Mouse (Mus musculus) G1E (cell line): ENCODE measurements around the gene Eif4b. TPM values are rescaled to one million over a fixed set of nuclear protein-coding genes. Genes with fewer than 3 reads are reported as not detected.
A peak's percentile ranks its signal among the peaks of the same experiment; 100 is the strongest.

Experiments used
- ATAC-seq: 2 replicates; pipeline ENCODE4 v1.8.0; 2016; ENCODE audit warnings: mild to moderate bottlenecking; ENCODE audit not compliant: insufficient number of reproducible peaks, poor library complexity, low FRiP score, severe bottlenecking; ENCODE audit errors: extremely low read depth
- DNase-seq: peaks from one replicate; pipeline ENCODE4 v3.0.0; 2012; ENCODE audit warnings: low spot score
- H3K27me3 ChIP-seq: 2 replicates; pipeline ENCODE4 v1.6.1; 2012; ENCODE audit warnings: mild to moderate bottlenecking, low read length, inconsistent platforms; ENCODE audit not compliant: insufficient read depth
- H3K36me3 ChIP-seq: replicated peaks from 2 replicates; pipeline ENCODE3; 2012; ENCODE audit warnings: mild to moderate bottlenecking, inconsistent platforms
- H3K4me1 ChIP-seq: 2 replicates; pipeline ENCODE4 v1.6.1; 2012; ENCODE audit warnings: low read depth, low read length, inconsistent platforms, mixed read lengths; ENCODE audit not compliant: insufficient read depth
- H3K4me3 ChIP-seq: 2 replicates; pipeline ENCODE4 v1.5.1; 2012; ENCODE audit warnings: low read depth, mild to moderate bottlenecking, inconsistent platforms, low read length, moderate library complexity, mixed read lengths
- H3K9me3 ChIP-seq: replicated peaks from 2 replicates; pipeline ENCODE4 v1.6.1; 2012; ENCODE audit warnings: inconsistent platforms
- CTCF ChIP-seq: IDR thresholded peaks from 2 replicates; pipeline ENCODE4 v1.5.1; 2012; ENCODE audit warnings: low read depth, low read length, inconsistent platforms, mixed read lengths
- GATA1 ChIP-seq: IDR thresholded peaks from 2 replicates; pipeline ENCODE4 v1.6.1; 2012; ENCODE audit warnings: borderline replicate concordance, low read length, inconsistent platforms, mixed read lengths
- GATA2 ChIP-seq: IDR thresholded peaks from 2 replicates; pipeline ENCODE4 v1.6.1; 2012; ENCODE audit warnings: low read depth, low read length, inconsistent platforms, borderline replicate concordance
- POLR2AphosphoS5 ChIP-seq: IDR thresholded peaks from 2 replicates; pipeline ENCODE4 v1.6.1; 2012; ENCODE audit warnings: low read depth, low read length, inconsistent platforms; ENCODE audit not compliant: insufficient replicate concordance
- TAL1 ChIP-seq: conservative IDR thresholded peaks from 2 replicates; pipeline ENCODE4 v1.6.1; 2012; ENCODE audit warnings: low read depth, low read length, inconsistent platforms, mixed read lengths
- polyA plus RNA-seq: library from polyadenylated mRNA; stranded (reverse); fragments of >175 nt; gene quantifications from 2 replicates; pipeline ENCODE4 v1.2.3, GENCODE M21; 2012
- total RNA-seq, 2 experiments: library from RNA; stranded (forward) in 1 of 2; stranded (reverse) in 1 of 2; fragments of 200-1000 nt in 1 of 2; fragments of >200 nt in 1 of 2; fragmentation: Nextera tagmentation in 1 of 2; gene quantifications; 2 replicates each; pipeline ENCODE4 v1.2.3; 2014 to 2017

The Eif4b gene
- total and polyA plus RNA-seq, 3 experiments = 223 to 439 (median 435) TPM

DNA sequence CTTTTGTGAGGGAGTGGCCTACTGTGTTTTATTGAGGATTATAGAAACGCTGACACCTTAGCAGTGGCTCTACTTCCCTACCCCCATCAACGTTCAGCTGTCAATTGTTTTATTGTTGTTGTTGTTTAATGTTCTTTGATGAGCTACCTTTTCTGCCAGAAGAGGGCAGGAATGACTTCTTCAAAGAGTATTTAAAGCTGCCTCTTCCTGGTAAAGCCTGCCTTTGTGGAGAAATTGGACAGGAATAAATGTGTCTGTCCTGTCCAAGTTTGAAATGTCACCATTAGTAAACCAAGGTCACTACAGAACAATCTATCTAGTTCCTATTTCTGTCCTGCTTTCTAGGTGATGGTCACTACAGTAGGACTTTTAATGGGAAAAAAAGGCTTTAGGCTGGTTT lies 20.6 kb downstream of the Eif4b start:
- Histone ChIP-seq H3K9me3 (no peaks in the 10 kb centered on the region), H3K27me3 (no peaks in the 10 kb centered on the region), H3K4me3 (no peak overlapping the region), H3K36me3 (peaks cover 97% of the 10 kb centered on the region), H3K4me1 (peaks cover 50% of the 10 kb centered on the region)
- no peak for ATAC-seq
- no peak for DNase-seq
- TF ChIP-seq GATA1 (no peak), CTCF (no peak), TAL1 (no peak), GATA2 (no peak), POLR2AphosphoS5 (no peak)

DNA sequence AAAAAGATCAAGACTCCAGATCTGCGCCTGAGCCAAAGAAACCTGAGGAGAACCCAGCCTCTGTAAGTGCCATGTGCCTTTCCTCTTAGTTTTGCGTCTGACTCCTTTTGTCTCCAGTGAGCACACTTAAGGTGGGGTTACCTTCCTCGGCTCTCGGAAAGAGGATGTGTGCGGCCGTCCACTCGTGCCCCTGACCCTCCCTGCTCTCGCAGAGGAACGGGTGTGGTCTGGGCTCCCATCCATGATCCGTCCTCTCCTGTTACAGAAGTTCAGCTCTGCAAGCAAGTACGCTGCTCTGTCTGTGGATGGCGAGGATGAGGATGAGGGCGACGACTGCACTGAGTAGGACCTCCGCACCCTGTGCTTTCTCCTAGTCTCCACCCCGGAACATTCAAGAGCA lies 21.4 kb downstream of the Eif4b start:
- H3K4me3 ChIP-seq = no peak overlapping the region
- peaks cover 50% of the 10 kb centered on the region for H3K4me1 ChIP-seq
- DNase-seq (no peak), ATAC-seq (no peak)
- TF ChIP-seq POLR2AphosphoS5 = no peak
- no peaks in the 10 kb centered on the region for H3K9me3 ChIP-seq
- peaks cover 92% of the 10 kb centered on the region for H3K36me3 ChIP-seq
- H3K27me3 ChIP-seq = no peaks in the 10 kb centered on the region

DNA sequence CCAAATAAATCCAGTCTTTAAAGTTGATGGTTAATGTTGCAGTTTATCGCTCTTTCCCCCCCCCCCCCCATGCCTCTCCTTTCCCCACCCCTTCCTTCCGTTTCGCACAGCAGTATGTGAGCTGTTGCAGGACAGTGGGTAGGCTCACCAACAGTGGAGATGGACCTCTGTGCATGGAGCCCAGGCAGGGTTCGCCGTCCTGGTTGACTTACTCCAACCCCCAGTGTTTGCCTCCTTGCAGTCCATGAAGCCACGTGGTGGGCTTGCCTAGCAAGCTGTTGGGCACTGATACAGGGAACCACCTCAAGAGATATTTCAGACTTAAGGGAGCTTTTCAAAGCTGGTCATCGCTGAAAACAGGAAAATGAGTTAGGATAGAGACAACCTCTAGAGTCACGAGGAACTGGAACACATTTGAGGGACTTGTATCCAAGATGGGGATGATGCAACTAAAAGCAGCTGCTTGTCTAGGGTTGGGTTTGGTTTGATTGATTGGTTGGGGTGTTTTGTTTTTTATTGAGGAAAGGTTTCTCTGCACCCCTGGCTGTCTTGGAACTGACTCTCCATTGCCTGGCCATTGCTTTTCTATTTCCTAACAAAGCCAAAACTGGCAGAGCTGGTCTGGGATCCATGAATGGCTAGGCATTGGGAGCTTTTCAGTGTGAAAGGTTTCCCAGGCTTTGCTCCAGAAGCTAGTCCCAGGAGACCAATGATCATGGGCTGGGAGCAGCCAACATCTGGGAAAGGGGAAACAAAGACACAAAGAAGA lies 23.8 kb downstream of the Eif4b start:
- no peak for DNase-seq
- no peaks in the 10 kb centered on the region for H3K9me3 ChIP-seq
- H3K4me1 ChIP-seq = peaks cover 61% of the 10 kb centered on the region
- TF ChIP-seq TAL1 = no peak
- TF ChIP-seq POLR2AphosphoS5 = no peak
- ATAC-seq = no peak
- peaks cover 12% of the 10 kb centered on the region for H3K27me3 ChIP-seq
- H3K36me3 ChIP-seq = peaks cover 69% of the 10 kb centered on the region
- no peak overlapping the region for H3K4me3 ChIP-seq

DNA sequence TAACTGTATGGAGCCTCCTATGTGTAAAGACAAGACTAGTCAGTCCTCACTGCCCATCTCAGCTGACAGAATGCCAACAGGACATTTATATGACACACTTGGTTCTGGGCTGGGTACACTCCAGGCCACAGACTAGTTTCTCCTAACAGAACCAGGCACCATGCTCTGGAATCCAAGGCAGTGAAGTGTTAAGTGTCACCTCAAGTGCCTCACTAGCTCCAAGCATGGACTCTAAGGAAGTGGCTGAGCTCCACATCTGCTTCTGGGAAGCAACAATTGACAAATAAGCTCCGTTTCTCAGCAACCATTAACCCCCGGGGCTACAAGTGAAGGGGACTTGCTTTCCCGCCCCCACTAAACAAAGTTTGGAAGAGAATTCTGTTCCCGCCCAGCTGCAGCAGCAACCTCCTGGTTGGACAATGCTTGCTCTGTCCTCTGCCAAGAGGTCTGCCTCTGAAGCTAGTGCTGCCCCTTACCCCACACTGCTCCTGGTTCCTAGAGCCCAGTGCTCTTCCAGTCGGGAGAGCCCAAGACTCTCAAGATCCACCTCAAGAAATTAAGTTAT lies 24.5 kb downstream of the Eif4b start:
- Histone ChIP-seq H3K27me3 (peaks cover 19% of the 10 kb centered on the region), H3K36me3 (peaks cover 61% of the 10 kb centered on the region), H3K9me3 (no peaks in the 10 kb centered on the region), H3K4me3 (no peak overlapping the region), H3K4me1 (peaks cover 67% of the 10 kb centered on the region)
- DNase-seq = no peak
- no peak for ATAC-seq
- TF ChIP-seq CTCF (no peak), GATA2 (no peak), TAL1 (no peak), POLR2AphosphoS5 (no peak), GATA1 (no peak)

DNA sequence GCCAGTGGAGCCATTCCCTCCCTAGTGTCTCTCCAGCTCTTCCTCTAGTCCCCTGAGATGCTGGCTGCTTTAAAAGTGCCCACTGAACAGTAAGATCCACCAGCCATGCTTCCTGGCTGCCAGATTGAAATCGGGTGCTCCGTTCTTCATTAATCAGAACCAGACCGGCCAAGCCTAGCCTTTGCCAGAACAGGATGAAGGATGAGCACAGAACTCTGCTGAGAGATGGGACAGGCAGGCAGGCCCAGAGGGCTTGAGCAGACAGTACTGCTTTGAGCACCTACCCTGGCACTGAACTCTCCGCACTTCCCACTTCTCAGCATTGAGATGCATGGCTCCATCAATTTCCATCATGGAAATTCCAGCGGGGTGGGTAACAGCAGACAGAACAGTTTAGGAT lies 25.7 kb downstream of the Eif4b start:
- H3K4me1 ChIP-seq = peaks cover 69% of the 10 kb centered on the region
- peaks cover 31% of the 10 kb centered on the region for H3K27me3 ChIP-seq
- no peak for TF ChIP-seq POLR2AphosphoS5
- no peak for TF ChIP-seq GATA2
- TF ChIP-seq GATA1 = no peak
- TF ChIP-seq CTCF = no peak
- no peak for TF ChIP-seq TAL1
- peak overlapping the region; percentile 20; the same call in 1 of the 2 replicates for H3K4me3 ChIP-seq
- peaks cover 49% of the 10 kb centered on the region for H3K36me3 ChIP-seq
- no peaks in the 10 kb centered on the region for H3K9me3 ChIP-seq
- ATAC-seq (no peak), DNase-seq (no peak)

DNA sequence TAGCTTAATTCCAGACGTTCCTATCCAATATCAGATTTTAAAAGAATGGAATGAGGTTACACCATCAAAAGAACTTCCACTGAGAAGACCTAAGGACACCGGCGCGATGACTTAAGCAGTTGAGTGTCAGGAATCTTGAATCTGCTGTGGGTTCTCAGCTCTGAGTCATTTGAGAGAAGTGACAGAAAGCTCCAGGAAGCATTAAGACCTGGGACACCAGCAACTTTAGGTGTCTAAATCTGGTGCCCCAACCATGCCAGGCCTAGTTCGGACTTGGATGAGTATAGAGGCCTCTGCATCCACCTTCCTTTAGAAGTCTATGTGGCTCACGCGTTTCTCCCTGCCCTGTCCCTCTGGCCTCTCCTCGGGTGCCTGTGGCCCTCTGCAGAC lies 26.2 kb downstream of the Eif4b start:
- no peak for DNase-seq
- no peak for TF ChIP-seq GATA1
- TF ChIP-seq CTCF = no peak
- TF ChIP-seq GATA2 = no peak
- no peak for TF ChIP-seq TAL1
- no peak for TF ChIP-seq POLR2AphosphoS5
- Histone ChIP-seq H3K27me3 (peaks cover 36% of the 10 kb centered on the region), H3K9me3 (no peaks in the 10 kb centered on the region), H3K4me3 (peak overlapping the region; percentile 72), H3K36me3 (peaks cover 44% of the 10 kb centered on the region), H3K4me1 (peaks cover 72% of the 10 kb centered on the region)
- ATAC-seq = no peak
